Mouse (Mus musculus) gastrocnemius, adult 18-20 months (tissue): ENCODE results near the gene Pwp2. TPM values are rescaled to one million over a fixed set of nuclear protein-coding genes. Genes with fewer than 3 reads are reported as not detected.
A peak's percentile ranks its signal among the peaks of the same experiment; 100 is the strongest.
"Not testable (repeated sequence)": the region's sequence is repeated elsewhere in the genome, so short reads cannot be mapped to it uniquely, and the experiment has no call there.

Experiments
- DNase-seq: peaks from one replicate; pipeline ENCODE4 v3.0.0; 2021; ENCODE audit warnings: low spot score
- long read RNA-seq, 2 experiments: library from polyadenylated mRNA; stranded (forward); transcript quantifications; one replicate each; pipeline ENCODE4 v2.0.0; 2021
- total RNA-seq, 2 experiments: library from RNA; stranded (reverse); gene quantifications; 2 replicates each; pipeline ENCODE4 v1.2.3; 2021

The Pwp2 gene
- total RNA-seq: 10 to 100 TPM in 1 of 2 experiments, 1 to 10 TPM in 1; 9.5 to 10.7 TPM
- long read RNA-seq, experiment 1, transcript Pwp2-201 (21 exons, 3,872 nt): major isoform, 12 of 23 reads
- long read RNA-seq, experiment 1, partial matches to known transcripts: 8 of 23 reads
- long read RNA-seq, experiment 1, other reads (novel, unspliced or antisense): 3 of 23 reads
- long read RNA-seq, experiment 2, transcript Pwp2-201 (21 exons, 3,872 nt): major isoform, 14 of 23 reads
- long read RNA-seq, experiment 2, partial matches to known transcripts: 7 of 23 reads
- long read RNA-seq, experiment 2, other reads (novel, unspliced or antisense): 2 of 23 reads

GRCm38 (mm10) chr10:78184531-78185380 is at the start of gene Pwp2:
Gene Pwp2 (minus strand): TSS chr10:78185149.
- peak; percentile 89 for DNase-seq

- no peak for DNase-seq
Observed at GRCm38 (mm10) chr10:78233756-78234155, 48.8 kb upstream of the Pwp2 start.

GRCm38 (mm10) chr10:78233161-78233560 is 48.2 kb upstream of the Pwp2 start:
- DNase-seq: no peak

- peak; percentile 51 for DNase-seq
Observed at GRCm38 (mm10) chr10:78232301-78232980, 47.5 kb upstream of the Pwp2 start.

- DNase-seq: no peak
Observed at GRCm38 (mm10) chr10:78228560-78228928, 43.6 kb upstream of the Pwp2 start.

- DNase-seq: no peak
Observed at GRCm38 (mm10) chr10:78227875-78228559, 43.1 kb upstream of the Pwp2 start.

GRCm38 (mm10) chr10:78224136-78224535 is 39.2 kb upstream of the Pwp2 start:
- no peak for DNase-seq

- DNase-seq: peak; percentile 53
Observed at GRCm38 (mm10) chr10:78222908-78223307, 38.0 kb upstream of the Pwp2 start.

- DNase-seq: no peak
Observed at GRCm38 (mm10) chr10:78221315-78221714, 36.4 kb upstream of the Pwp2 start.

GRCm38 (mm10) chr10:78219528-78219927 is 34.6 kb upstream of the Pwp2 start:
- no peak for DNase-seq

DNA sequence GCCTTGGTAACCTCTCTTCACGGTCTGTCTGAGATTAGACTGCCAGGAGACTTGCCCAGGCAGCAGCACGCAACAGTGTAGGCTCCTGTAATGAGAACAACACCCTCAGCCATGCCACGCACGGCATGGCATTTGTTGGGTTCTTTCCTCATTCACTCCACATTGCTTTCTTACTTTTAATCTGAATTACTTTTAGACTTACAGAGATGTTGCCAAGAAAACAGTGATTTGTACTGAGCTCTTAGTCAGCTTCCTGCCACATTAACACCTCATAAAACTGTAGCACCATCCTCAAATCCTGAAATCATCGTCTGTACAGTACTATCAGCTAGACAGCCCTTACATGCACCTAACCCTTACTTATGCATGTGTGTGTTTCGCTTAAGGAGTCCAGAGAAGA is 33.6 kb upstream of the Pwp2 start:
- no peak for DNase-seq

DNA sequence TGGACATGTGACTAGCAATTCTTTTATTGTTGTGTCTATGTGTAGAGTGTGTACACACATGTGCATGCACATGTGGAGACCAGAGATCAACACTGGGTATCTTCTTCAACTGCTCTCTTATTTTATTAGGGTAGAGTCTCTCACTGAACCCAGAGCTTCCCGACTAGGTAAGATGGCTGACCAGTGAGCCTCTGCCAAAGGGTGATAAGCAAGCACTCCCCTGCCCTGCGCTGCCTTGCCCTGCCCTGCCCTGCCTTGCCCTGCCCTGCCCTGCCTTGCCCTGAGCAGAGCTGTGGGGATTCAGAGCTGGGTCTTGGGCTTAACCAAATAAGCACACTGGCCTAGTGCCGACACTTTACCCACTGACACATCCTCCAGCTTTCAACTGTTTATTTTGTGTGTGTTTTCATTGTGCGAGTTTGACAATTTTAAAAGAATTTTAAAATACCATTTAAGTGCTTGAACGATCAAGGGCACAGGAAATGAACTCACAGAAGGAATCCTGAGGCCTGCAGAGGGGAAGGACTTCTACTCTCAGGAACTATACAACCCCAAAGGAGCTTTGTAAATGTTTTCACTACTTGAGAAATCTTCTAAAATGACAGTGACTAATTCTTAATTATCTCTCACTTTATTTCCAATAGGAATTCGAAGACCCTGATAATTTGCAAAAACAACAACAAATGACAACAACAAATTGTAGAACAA is 31.6 kb upstream of the Pwp2 start:
- DNase-seq: no peak

DNA sequence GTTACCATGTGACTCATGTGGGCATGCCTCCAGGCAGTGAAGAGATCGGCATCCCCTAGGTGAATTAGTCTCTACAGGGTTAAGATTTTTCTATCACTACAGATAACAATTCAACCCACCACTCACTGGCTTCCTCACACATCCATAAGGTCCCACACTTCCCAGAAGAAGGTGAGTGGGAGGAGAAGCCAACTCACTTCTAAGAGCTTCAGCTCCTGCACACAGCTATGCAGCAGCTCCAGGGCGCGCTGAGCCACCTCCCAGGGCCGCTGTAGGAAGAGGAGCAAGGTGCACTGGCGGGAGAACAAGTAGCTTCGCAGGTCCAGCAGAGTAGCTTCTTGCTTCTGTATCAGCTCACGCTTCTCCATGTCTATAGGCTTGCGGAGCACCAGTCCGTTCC is 29.4 kb upstream of the Pwp2 start:
- no peak for DNase-seq

DNA sequence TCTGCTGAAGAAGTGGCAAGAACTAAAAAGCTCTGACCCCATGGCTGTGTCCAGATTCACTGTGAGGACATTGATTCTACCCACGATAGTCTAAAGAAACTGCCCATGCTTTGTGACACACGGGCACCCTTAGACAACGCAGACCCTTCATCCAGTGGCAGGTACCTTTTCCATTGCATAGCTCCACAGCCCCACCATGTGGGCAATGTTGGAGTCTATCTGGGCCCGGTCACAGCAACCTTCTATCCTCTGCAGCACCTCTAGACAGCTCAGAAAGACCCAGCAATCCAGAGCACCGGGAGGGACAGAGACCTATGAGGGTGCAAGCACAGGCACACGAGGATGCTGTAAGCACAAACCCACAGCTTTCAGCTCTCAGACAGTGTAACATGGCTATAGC is 26.4 kb upstream of the Pwp2 start:
- no peak for DNase-seq

- DNase-seq: no peak
Observed at GRCm38 (mm10) chr10:78201182-78201581, 16.2 kb upstream of the Pwp2 start.

GRCm38 (mm10) chr10:78192933-78193332 is 8.0 kb upstream of the Pwp2 start:
- no peak for DNase-seq

GRCm38 (mm10) chr10:78186076-78186475 is 1.1 kb upstream of the Pwp2 start:
- not testable (repeated sequence) for DNase-seq

- no peak for DNase-seq
Observed at GRCm38 (mm10) chr10:78185381-78185725, 404 bp upstream of the Pwp2 start.

DNA sequence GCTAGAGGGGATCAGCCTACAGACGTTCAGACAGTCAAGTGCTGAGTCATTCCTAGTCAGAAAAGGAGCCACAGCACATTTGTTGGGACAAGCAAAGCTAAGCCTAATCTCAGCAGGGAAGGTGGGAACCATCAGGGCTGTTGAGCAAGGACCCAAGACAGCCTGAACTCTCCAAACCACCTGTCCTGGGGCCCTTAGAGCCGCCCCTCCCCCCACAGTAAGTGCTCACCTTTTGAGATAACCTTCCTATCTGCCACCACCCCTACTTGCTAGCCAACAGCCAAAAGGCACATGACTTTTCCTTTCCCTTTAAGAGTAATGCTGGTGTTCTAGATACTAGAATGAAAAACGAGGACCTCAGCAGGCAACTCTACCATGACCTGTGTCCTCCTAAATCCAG is 1.4 kb downstream of the Pwp2 start:
- DNase-seq: no peak

DNA sequence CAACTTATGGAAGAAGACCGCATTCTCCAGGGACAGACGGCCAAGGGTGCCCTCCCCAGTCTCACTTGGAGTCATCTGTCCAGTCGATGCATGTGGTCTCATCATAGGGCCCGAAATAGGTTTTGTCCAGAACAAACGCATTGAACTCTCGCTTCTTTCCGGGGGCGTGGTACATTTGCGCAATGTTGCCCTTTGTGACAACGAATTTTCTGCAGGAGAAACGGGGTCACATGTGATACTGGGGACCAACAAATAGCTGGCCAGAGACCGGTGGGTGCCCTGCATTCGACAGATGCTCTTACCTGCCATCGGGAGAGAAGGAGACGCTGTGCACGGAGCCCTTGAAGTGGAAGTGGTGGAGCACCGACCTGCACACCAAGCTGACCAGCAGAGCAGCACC is 2.6 kb downstream of the Pwp2 start:
- no peak for DNase-seq

GRCm38 (mm10) chr10:78174474-78174873 is 10.5 kb downstream of the Pwp2 start:
- DNase-seq: no peak
